8 mouse cellular contexts compared by ENCODE assay signal in genomic region chr5:90785659-90786588, GRCm38 (mm10). TPM values are rescaled to one million over a fixed set of nuclear protein-coding genes. Genes with fewer than 3 reads are reported as not detected.
DNase-seq lines count a peak whose midpoint lies in the region; ATAC-seq lines count a peak whose summit lies in the region.

Gene Cxcl3 (plus strand): TSS chr5:90786103.

- WGBS in heart, embryonic 11.5 days (ENCODE audit: insufficient replicate concordance): 15% methylated on average over 24 of the region's 26 CpGs
- WGBS in hindbrain, embryonic 10.5 days: 17% methylated on average over 26 of the region's 26 CpGs
- WGBS in limb, embryonic 12.5 days: 16% methylated on average over 26 of the region's 26 CpGs
- WGBS in midbrain, embryonic 11.5 days: 16% methylated on average over 25 of the region's 26 CpGs

- H3K4me3 ChIP-seq in heart, embryonic 11.5 days (ENCODE audit: low read depth, low read length): peak within 1 kb of the TSS; percentile 43
- H3K4me3 ChIP-seq in hindbrain, embryonic 10.5 days: peak within 1 kb of the TSS; percentile 50
- H3K4me3 ChIP-seq in limb, embryonic 12.5 days (replicated peaks): peak within 1 kb of the TSS; percentile 38
- peak within 1 kb of the TSS; percentile 29 for H3K4me3 ChIP-seq in midbrain, embryonic 11.5 days (ENCODE audit: low read depth, low read length)

- H3K36me3 ChIP-seq in heart, embryonic 11.5 days (ENCODE audit: control insufficient read depth, insufficient read depth, low read length): no peaks in the 10 kb centered on the region
- H3K36me3 ChIP-seq in hindbrain, embryonic 10.5 days: no peaks in the 10 kb centered on the region
- no peaks in the 10 kb centered on the region for H3K36me3 ChIP-seq in limb, embryonic 12.5 days
- H3K36me3 ChIP-seq in midbrain, embryonic 11.5 days (ENCODE audit: control insufficient read depth, insufficient read depth, low read length): no peaks in the 10 kb centered on the region

- no peaks in the 10 kb centered on the region for H3K4me1 ChIP-seq in heart, embryonic 11.5 days (ENCODE audit: control insufficient read depth, insufficient read depth, low read length)
- H3K4me1 ChIP-seq in hindbrain, embryonic 10.5 days (replicated peaks): peaks cover 10% of the 10 kb centered on the region
- H3K4me1 ChIP-seq in limb, embryonic 12.5 days (replicated peaks): peaks cover 19% of the 10 kb centered on the region
- H3K4me1 ChIP-seq in midbrain, embryonic 11.5 days (ENCODE audit: control insufficient read depth, insufficient read depth, low read length): peaks cover 2% of the 10 kb centered on the region

- intact Hi-C loops in heart, postnatal 25 days (cut with DNase I): no loop called here

- H3K27me3 ChIP-seq in heart, embryonic 11.5 days (ENCODE audit: control insufficient read depth, insufficient read depth, low read length): 0 out of 2 replicates have a peak, but pooled peaks cover 2% of the 10 kb centered on the region
- H3K27me3 ChIP-seq in hindbrain, embryonic 10.5 days (ENCODE audit: insufficient read depth, poor library complexity, severe bottlenecking): peaks cover 4% of the 10 kb centered on the region
- H3K27me3 ChIP-seq in limb, embryonic 12.5 days: peaks cover 12% of the 10 kb centered on the region; the same call in 1 of the 2 replicates
- H3K27me3 ChIP-seq in midbrain, embryonic 11.5 days (ENCODE audit: control insufficient read depth, insufficient read depth, low read length): no peaks in the 10 kb centered on the region

- no peak; the same call in 1 of the 2 replicates for ATAC-seq in heart, embryonic 11.5 days (replicated peaks; ENCODE audit: insufficient number of reproducible peaks, low FRiP score, low TSS enrichment)
- ATAC-seq in common myeloid progenitor, adult 5-6 weeks (replicated peaks; ENCODE audit: low read depth, poor library complexity, severe bottlenecking): peak; percentile 61
- peak; percentile 79 for ATAC-seq in limb, embryonic 12.5 days (ENCODE audit: insufficient number of reproducible peaks, insufficient read depth, low FRiP score, low TSS enrichment, low read depth)
- ATAC-seq in midbrain, embryonic 11.5 days (ENCODE audit: low FRiP score): peak; percentile 88

- peak within 1 kb of the TSS; percentile 91 for H3K4me2 ChIP-seq in heart, embryonic 11.5 days
- H3K4me2 ChIP-seq in limb, embryonic 12.5 days: peak within 1 kb of the TSS; percentile 81
- peak within 1 kb of the TSS; percentile 63 for H3K4me2 ChIP-seq in midbrain, embryonic 11.5 days

- H3K9me3 ChIP-seq in heart, embryonic 11.5 days (replicated peaks; ENCODE audit: control insufficient read depth, low read length): no peaks in the 10 kb centered on the region
- H3K9me3 ChIP-seq in hindbrain, embryonic 10.5 days: no peaks in the 10 kb centered on the region
- no peaks in the 10 kb centered on the region for H3K9me3 ChIP-seq in limb, embryonic 12.5 days
- no peaks in the 10 kb centered on the region for H3K9me3 ChIP-seq in midbrain, embryonic 11.5 days (ENCODE audit: control insufficient read depth, low read length)

- H3K27ac ChIP-seq in heart, embryonic 11.5 days (ENCODE audit: low read depth, low read length): no peak within 1 kb of the TSS
- H3K27ac ChIP-seq in hindbrain, embryonic 10.5 days: no peak within 1 kb of the TSS
- no peak within 1 kb of the TSS for H3K27ac ChIP-seq in limb, embryonic 12.5 days
- H3K27ac ChIP-seq in midbrain, embryonic 11.5 days (ENCODE audit: low read depth, low read length): no peak within 1 kb of the TSS

- DNase-seq in heart, postnatal 25 days (ENCODE audit: low spot score): no peak
- DNase-seq in hindbrain, embryonic 10.5 days (ENCODE audit: low spot score): peak; percentile 36
- DNase-seq in midbrain, embryonic 11.5 days (ENCODE audit: low spot score, missing footprints): peak; percentile 88
- no peak for DNase-seq in left cerebral cortex, adult 11 months (ENCODE audit: low spot score)
- DNase-seq in adrenal gland, postnatal 25 days: no peak

- no peak within 1 kb of the TSS for H3K9ac ChIP-seq in heart, embryonic 11.5 days (ENCODE audit: low read depth, low read length)
- 0 out of 2 replicates have a peak within 1 kb of the TSS, but pooled peaks have one; percentile 23 for H3K9ac ChIP-seq in limb, embryonic 12.5 days (replicated peaks)
- peak within 1 kb of the TSS; percentile 43; the same call in 1 of the 2 replicates for H3K9ac ChIP-seq in midbrain, embryonic 11.5 days (ENCODE audit: low read length)

RNA-seq across cellular contexts. Expression of gene Cxcl3, which starts in this region (rescaled TPM):
- not detected in 2 replicates for polyA plus RNA-seq in heart, embryonic 11.5 days (2014; fragmentation: Nextera tagmentation; extraction: Ambion mirVana)
- not detected for total RNA-seq in heart, postnatal 25 days (2021)
- total RNA-seq in common myeloid progenitor, adult 5-6 weeks (2017): 0.05 TPM in 1 of 2 replicates, not detected in the other
- not detected in 2 replicates for polyA plus RNA-seq in hindbrain, embryonic 10.5 days (2016; fragmentation: Nextera tagmentation; extraction: Ambion mirVana)
- 0.06 TPM in 1 of 2 replicates, not detected in the other for polyA plus RNA-seq in limb, embryonic 12.5 days (2016; fragmentation: Nextera tagmentation; extraction: Ambion mirVana)
- polyA plus RNA-seq in midbrain, embryonic 11.5 days (2014; fragmentation: Nextera tagmentation; extraction: Ambion mirVana): not detected in 2 replicates
- total RNA-seq in adrenal gland, postnatal 25 days (2021): not detected in 2 replicates

Comparison
In these comparisons a context has a peak if more than half of its experiments do, and no peak if none do; other contexts are left out.
1. Peak in ATAC-seq in common myeloid progenitor, adult 5-6 weeks; RNA of the gene not detected or under 1 TPM.
2. Peak in DNase-seq and H3K4me3 ChIP-seq in hindbrain, embryonic 10.5 days; RNA of the gene not detected or under 1 TPM.
3. Peak in ATAC-seq, H3K4me3 ChIP-seq, H3K9ac ChIP-seq and H3K4me2 ChIP-seq in limb, embryonic 12.5 days; RNA of the gene not detected or under 1 TPM.
4. Peak in DNase-seq, ATAC-seq, H3K4me3 ChIP-seq, H3K9ac ChIP-seq and H3K4me2 ChIP-seq in midbrain, embryonic 11.5 days; RNA of the gene not detected or under 1 TPM.